Mouse (Mus musculus): ENCODE measurements around the gene Galnt4.

Gene Galnt4

GRCm38 (mm10) chr10:99117876-99118275 lies 9.9 kb downstream of the Galnt4 start:
- no peaks in the 10 kb centered on the region for H3K9me3 ChIP-seq (ENCODE audit: low read length)
- TF ChIP-seq CTCF (conservative IDR thresholded peaks at IDR 0.05; ENCODE audit: low read length) (no peak), POU5F1 (IDR thresholded peaks at IDR 0.05; ENCODE audit: borderline replicate concordance, low read length) (no peak), NANOG (IDR thresholded peaks at IDR 0.05; ENCODE audit: borderline replicate concordance, low read length) (no peak)
- H3K27me3 ChIP-seq (ENCODE audit: insufficient read depth, low read length), result no peaks in the 10 kb centered on the region
- H3K4me1 ChIP-seq (replicated peaks; ENCODE audit: low read depth, low read length), result peaks cover 56% of the 10 kb centered on the region
- H3K4me3 ChIP-seq (replicated peaks; ENCODE audit: low read length), result no peak overlapping the region
- no peaks in the 10 kb centered on the region for H3K36me3 ChIP-seq (ENCODE audit: insufficient read depth, low read length)

GRCm38 (mm10) chr10:99118697-99119096 lies 10.7 kb downstream of the Galnt4 start:
- Histone ChIP-seq H3K36me3 (ENCODE audit: insufficient read depth, low read length) (no peaks in the 10 kb centered on the region), H3K27me3 (ENCODE audit: insufficient read depth, low read length) (no peaks in the 10 kb centered on the region), H3K4me3 (replicated peaks; ENCODE audit: low read length) (no peak overlapping the region), H3K9me3 (ENCODE audit: low read length) (no peaks in the 10 kb centered on the region), H3K4me1 (replicated peaks; ENCODE audit: low read depth, low read length) (peaks cover 51% of the 10 kb centered on the region)
- no peak for TF ChIP-seq CTCF (conservative IDR thresholded peaks at IDR 0.05; ENCODE audit: low read length)
- no peak for TF ChIP-seq NANOG (IDR thresholded peaks at IDR 0.05; ENCODE audit: borderline replicate concordance, low read length)
- no peak for TF ChIP-seq POU5F1 (IDR thresholded peaks at IDR 0.05; ENCODE audit: borderline replicate concordance, low read length)

- Histone ChIP-seq H3K36me3 (ENCODE audit: insufficient read depth, low read length) (no peaks in the 10 kb centered on the region), H3K9me3 (ENCODE audit: low read length) (no peaks in the 10 kb centered on the region), H3K27me3 (ENCODE audit: insufficient read depth, low read length) (no peaks in the 10 kb centered on the region), H3K4me3 (replicated peaks; ENCODE audit: low read length) (no peak overlapping the region), H3K4me1 (replicated peaks; ENCODE audit: low read depth, low read length) (peaks cover 43% of the 10 kb centered on the region)
- TF ChIP-seq NANOG (IDR thresholded peaks at IDR 0.05; ENCODE audit: borderline replicate concordance, low read length) (no peak), POU5F1 (IDR thresholded peaks at IDR 0.05; ENCODE audit: borderline replicate concordance, low read length) (no peak), CTCF (conservative IDR thresholded peaks at IDR 0.05; ENCODE audit: low read length) (no peak)
Observed at GRCm38 (mm10) chr10:99119471-99119870, 11.5 kb downstream of the Galnt4 start.

- H3K4me1 ChIP-seq (replicated peaks; ENCODE audit: low read depth, low read length), result 0 out of 2 replicates have a peak, but pooled peaks cover 4% of the 10 kb centered on the region
- TF ChIP-seq CTCF (conservative IDR thresholded peaks at IDR 0.05; ENCODE audit: low read length) (no peak), NANOG (IDR thresholded peaks at IDR 0.05; ENCODE audit: borderline replicate concordance, low read length) (no peak), POU5F1 (IDR thresholded peaks at IDR 0.05; ENCODE audit: borderline replicate concordance, low read length) (no peak)
- 0 out of 2 replicates have a peak within 1 kb of the TSS, but pooled peaks have one; percentile 13 for H3K4me3 ChIP-seq (replicated peaks; ENCODE audit: low read length)
- no peaks in the 10 kb centered on the region for H3K27me3 ChIP-seq (ENCODE audit: insufficient read depth, low read length)
- H3K36me3 ChIP-seq (ENCODE audit: insufficient read depth, low read length), result peaks cover 3% of the 10 kb centered on the region
- H3K9me3 ChIP-seq (ENCODE audit: low read length), result no peaks in the 10 kb centered on the region
Observed at GRCm38 (mm10) chr10:99126225-99126624, 18.3 kb downstream of the Galnt4 start, which contains the start of gene Phxr2. TSS of gene Phxr2 (minus strand) at chr10:99126325.

- no peaks in the 10 kb centered on the region for H3K9me3 ChIP-seq (ENCODE audit: low read length)
- TF ChIP-seq POU5F1 (IDR thresholded peaks at IDR 0.05; ENCODE audit: borderline replicate concordance, low read length), result no peak
- no peak for TF ChIP-seq CTCF (conservative IDR thresholded peaks at IDR 0.05; ENCODE audit: low read length)
- no peak for TF ChIP-seq NANOG (IDR thresholded peaks at IDR 0.05; ENCODE audit: borderline replicate concordance, low read length)
Observed at GRCm38 (mm10) chr10:99126954-99127353, 19.0 kb downstream of the Galnt4 start.

GRCm38 (mm10) chr10:99127691-99128261 lies 19.8 kb downstream of the Galnt4 start:
- TF ChIP-seq POU5F1 (IDR thresholded peaks at IDR 0.05; ENCODE audit: borderline replicate concordance, low read length) (no peak), CTCF (conservative IDR thresholded peaks at IDR 0.05; ENCODE audit: low read length) (no peak)
- peaks cover 7% of the 10 kb centered on the region for H3K36me3 ChIP-seq (ENCODE audit: insufficient read depth, low read length)
- H3K4me3 ChIP-seq (replicated peaks; ENCODE audit: low read length), result no peak overlapping the region
- peaks cover 11% of the 10 kb centered on the region for H3K4me1 ChIP-seq (replicated peaks; ENCODE audit: low read depth, low read length)
- no peaks in the 10 kb centered on the region for H3K9me3 ChIP-seq (ENCODE audit: low read length)
- no peaks in the 10 kb centered on the region for H3K27me3 ChIP-seq (ENCODE audit: insufficient read depth, low read length)

More at GRCm38 (mm10) chr10:99126954-99127353, 19.0 kb downstream of the Galnt4 start:
- no peaks in the 10 kb centered on the region for H3K27me3 ChIP-seq (ENCODE audit: insufficient read depth, low read length)
- H3K4me1 ChIP-seq (replicated peaks; ENCODE audit: low read depth, low read length), result 0 out of 2 replicates have a peak, but pooled peaks cover 6% of the 10 kb centered on the region
- H3K4me3 ChIP-seq (replicated peaks; ENCODE audit: low read length), result 0 out of 2 replicates have a peak overlapping the region, but pooled peaks have one; percentile 13
- peaks cover 7% of the 10 kb centered on the region for H3K36me3 ChIP-seq (ENCODE audit: insufficient read depth, low read length)

GRCm38 (mm10) chr10:99130611-99131010 lies 22.7 kb downstream of the Galnt4 start:
- no peaks in the 10 kb centered on the region for H3K27me3 ChIP-seq (ENCODE audit: insufficient read depth, low read length)
- no peaks in the 10 kb centered on the region for H3K9me3 ChIP-seq (ENCODE audit: low read length)
- H3K4me1 ChIP-seq (replicated peaks; ENCODE audit: low read depth, low read length), result peaks cover 13% of the 10 kb centered on the region
- TF ChIP-seq POU5F1 (IDR thresholded peaks at IDR 0.05; ENCODE audit: borderline replicate concordance, low read length) (no peak), CTCF (conservative IDR thresholded peaks at IDR 0.05; ENCODE audit: low read length) (no peak), NANOG (IDR thresholded peaks at IDR 0.05; ENCODE audit: borderline replicate concordance, low read length) (no peak)
- H3K36me3 ChIP-seq (ENCODE audit: insufficient read depth, low read length), result peaks cover 7% of the 10 kb centered on the region
- no peak overlapping the region for H3K4me3 ChIP-seq (replicated peaks; ENCODE audit: low read length)

GRCm38 (mm10) chr10:99131298-99131697 lies 23.3 kb downstream of the Galnt4 start:
- TF ChIP-seq CTCF (conservative IDR thresholded peaks at IDR 0.05; ENCODE audit: low read length), result no peak
- TF ChIP-seq POU5F1 (IDR thresholded peaks at IDR 0.05; ENCODE audit: borderline replicate concordance, low read length), result no peak
- no peak for TF ChIP-seq NANOG (IDR thresholded peaks at IDR 0.05; ENCODE audit: borderline replicate concordance, low read length)
- H3K36me3 ChIP-seq (ENCODE audit: insufficient read depth, low read length), result peaks cover 4% of the 10 kb centered on the region
- H3K4me1 ChIP-seq (replicated peaks; ENCODE audit: low read depth, low read length), result peaks cover 13% of the 10 kb centered on the region
- H3K4me3 ChIP-seq (replicated peaks; ENCODE audit: low read length), result no peak overlapping the region
- no peaks in the 10 kb centered on the region for H3K9me3 ChIP-seq (ENCODE audit: low read length)
- no peaks in the 10 kb centered on the region for H3K27me3 ChIP-seq (ENCODE audit: insufficient read depth, low read length)

GRCm38 (mm10) chr10:99132189-99132588 lies 24.2 kb downstream of the Galnt4 start:
- Histone ChIP-seq H3K27me3 (ENCODE audit: insufficient read depth, low read length) (no peaks in the 10 kb centered on the region), H3K9me3 (ENCODE audit: low read length) (no peaks in the 10 kb centered on the region), H3K4me3 (replicated peaks; ENCODE audit: low read length) (no peak overlapping the region), H3K36me3 (ENCODE audit: insufficient read depth, low read length) (peaks cover 4% of the 10 kb centered on the region; the same call in 1 of the 2 replicates), H3K4me1 (replicated peaks; ENCODE audit: low read depth, low read length) (peaks cover 13% of the 10 kb centered on the region)
- no peak for TF ChIP-seq NANOG (IDR thresholded peaks at IDR 0.05; ENCODE audit: borderline replicate concordance, low read length)
- no peak for TF ChIP-seq CTCF (conservative IDR thresholded peaks at IDR 0.05; ENCODE audit: low read length)
- TF ChIP-seq POU5F1 (IDR thresholded peaks at IDR 0.05; ENCODE audit: borderline replicate concordance, low read length), result no peak
